Mouse (Mus musculus) kidney, adult 2 months (tissue): ENCODE results near the gene Timp3.

Experiments
- CTCF ChIP-seq: fragments of 200-500 bp; conservative IDR thresholded peaks from 2 replicates; pipeline ENCODE4 v1.5.1; 2011; ENCODE audit warnings: low read depth, mild to moderate bottlenecking, control low read depth, low read length, moderate library complexity, mixed read lengths; ENCODE audit not compliant: insufficient read depth, insufficient read length
- POLR2A ChIP-seq: fragments of 200-500 bp; IDR thresholded peaks from one replicate; pipeline ENCODE4 v1.6.1; 2011; ENCODE audit warnings: low read depth, low read length, control low read depth

GRCm38 (mm10) chr10:86279579-86280168, 20.5 kb upstream of the Timp3 start:
- TF ChIP-seq POLR2A (no peak), CTCF (no peak)
